Mouse (Mus musculus) intestine, embryonic 15.5 days (tissue): ENCODE results near the gene BC003965. TPM values are rescaled to one million over a fixed set of nuclear protein-coding genes. Genes with fewer than 3 reads are reported as not detected.
A peak's percentile ranks its signal among the peaks of the same experiment; 100 is the strongest.

ENCODE experiments used
- ATAC-seq: fragments of 200-750 bp; cut with Nextera tagmentation; 2 replicates; pipeline ENCODE4 v1.8.0; 2017; ENCODE audit warnings: moderate TSS enrichment, moderate library complexity
- H3K27ac ChIP-seq: fragments of 300-500 bp; sonication (generic); 2 replicates; pipeline ENCODE4 v1.5.1; 2015; ENCODE audit warnings: mild to moderate bottlenecking, inconsistent platforms
- H3K27me3 ChIP-seq: fragments of 300-500 bp; sonication (generic); replicated peaks from 2 replicates; pipeline ENCODE4 v1.6.1; 2015; ENCODE audit warnings: inconsistent platforms
- H3K36me3 ChIP-seq: fragments of 300-500 bp; sonication (generic); 2 replicates; pipeline ENCODE4 v1.6.1; 2015; ENCODE audit warnings: inconsistent platforms
- H3K4me1 ChIP-seq: fragments of 300-500 bp; sonication (generic); replicated peaks from 2 replicates; pipeline ENCODE4 v1.6.1; 2015; ENCODE audit warnings: inconsistent platforms
- H3K4me2 ChIP-seq: fragments of 300-500 bp; sonication (generic); replicated peaks from 2 replicates; pipeline ENCODE4 v1.6.1; 2015; ENCODE audit warnings: mild to moderate bottlenecking, inconsistent platforms
- H3K4me3 ChIP-seq: fragments of 300-500 bp; sonication (generic); replicated peaks from 2 replicates; pipeline ENCODE4 v1.5.1; 2015; ENCODE audit warnings: inconsistent platforms
- H3K9ac ChIP-seq: fragments of 300-500 bp; sonication (generic); 2 replicates; pipeline ENCODE4 v1.6.1; 2015; ENCODE audit warnings: inconsistent platforms
- H3K9me3 ChIP-seq: fragments of 300-500 bp; sonication (generic); 2 replicates; pipeline ENCODE4 v1.6.1; 2016; ENCODE audit warnings: inconsistent platforms
- WGBS: fragments of 180-500 bp; shearing (Covaris S2); methylation state at CpG from one replicate; pipeline ENCODE4 v1.1.7; 2015; 5-methylcytosine and 5-hydroxymethylcytosine counted together
- polyA plus RNA-seq: library from polyadenylated mRNA; unstranded; fragments of >200 nt; fragmentation: Nextera tagmentation; extraction: Ambion mirVana; gene quantifications from 2 replicates; pipeline ENCODE4 v1.2.1, GENCODE M21; 2015

BC003965 gene
- polyA plus RNA-seq = 37.4 and 39.5 TPM in 2 replicates

GRCm38 (mm10) chr17:25184129-25184691 lies at the start of gene BC003965:
BC003965 (plus strand) TSS chr17:25184554.
- H3K9ac ChIP-seq = peak within 1 kb of the TSS; percentile 87
- WGBS = under 1% methylated on average over 50 of the region's 50 CpGs
- H3K36me3 ChIP-seq = no peaks in the 10 kb centered on the region
- peaks cover 15% of the 10 kb centered on the region for H3K4me1 ChIP-seq
- H3K9me3 ChIP-seq = no peaks in the 10 kb centered on the region
- ATAC-seq = peak; percentile 90
- peak within 1 kb of the TSS; percentile 96 for H3K4me2 ChIP-seq
- peak within 1 kb of the TSS; percentile 91 for H3K27ac ChIP-seq
- H3K27me3 ChIP-seq = no peaks in the 10 kb centered on the region
- peak within 1 kb of the TSS; percentile 89 for H3K4me3 ChIP-seq

DNA sequence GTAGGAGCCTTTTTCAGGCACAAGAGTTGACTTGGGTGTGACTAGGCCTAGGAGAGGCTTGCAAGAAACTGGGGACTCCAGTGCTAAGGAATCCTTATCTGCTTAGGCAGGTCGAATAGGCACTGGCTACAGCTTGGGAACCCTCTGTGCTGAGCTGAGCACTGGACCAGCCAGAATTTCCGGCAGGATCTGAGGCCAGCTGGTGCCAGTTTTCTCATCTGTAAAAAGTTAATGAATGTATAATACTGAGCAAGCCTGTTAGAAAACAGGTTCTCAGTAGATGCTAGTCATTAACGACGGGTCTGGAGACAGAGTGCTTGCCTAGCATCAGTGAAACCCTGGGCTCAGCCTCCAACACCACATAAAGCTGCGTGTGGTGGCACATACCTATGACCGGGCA lies 48.7 kb upstream of the BC003965 start:
- 89% methylated on average over 6 of the region's 6 CpGs for WGBS
- Histone ChIP-seq H3K9ac (no peak overlapping the region), H3K27me3 (no peaks in the 10 kb centered on the region), H3K36me3 (no peaks in the 10 kb centered on the region), H3K27ac (no peak overlapping the region), H3K4me1 (peaks cover 10% of the 10 kb centered on the region), H3K4me2 (no peak overlapping the region), H3K9me3 (no peaks in the 10 kb centered on the region), H3K4me3 (no peak overlapping the region)
- ATAC-seq = no peak

DNA sequence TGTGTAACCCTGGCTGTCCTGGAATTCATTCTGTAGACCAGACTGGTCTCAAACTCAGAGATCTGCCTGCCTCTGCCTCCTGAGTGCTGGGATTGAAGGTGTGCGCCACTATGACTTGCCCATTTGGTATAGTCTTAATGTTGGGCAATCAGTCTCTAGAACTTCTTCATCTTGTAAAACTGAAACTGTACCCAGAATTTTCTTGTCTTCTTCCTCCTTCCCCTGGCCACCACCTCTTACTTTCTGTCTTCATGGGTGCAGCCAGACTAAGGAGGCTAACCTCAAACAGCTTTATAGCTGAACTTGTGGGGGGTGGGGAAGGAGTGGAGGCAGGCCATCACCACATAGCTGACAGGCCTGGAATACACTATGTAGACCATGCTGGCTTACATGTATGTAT lies 45.6 kb upstream of the BC003965 start:
- Histone ChIP-seq H3K4me1 (peaks cover 11% of the 10 kb centered on the region), H3K4me2 (no peak overlapping the region), H3K9me3 (no peaks in the 10 kb centered on the region), H3K9ac (no peak overlapping the region), H3K4me3 (no peak overlapping the region), H3K27me3 (no peaks in the 10 kb centered on the region), H3K36me3 (no peaks in the 10 kb centered on the region), H3K27ac (no peak overlapping the region)
- no peak for ATAC-seq
- 100% methylated on average over 1 of the region's 1 CpGs for WGBS

DNA sequence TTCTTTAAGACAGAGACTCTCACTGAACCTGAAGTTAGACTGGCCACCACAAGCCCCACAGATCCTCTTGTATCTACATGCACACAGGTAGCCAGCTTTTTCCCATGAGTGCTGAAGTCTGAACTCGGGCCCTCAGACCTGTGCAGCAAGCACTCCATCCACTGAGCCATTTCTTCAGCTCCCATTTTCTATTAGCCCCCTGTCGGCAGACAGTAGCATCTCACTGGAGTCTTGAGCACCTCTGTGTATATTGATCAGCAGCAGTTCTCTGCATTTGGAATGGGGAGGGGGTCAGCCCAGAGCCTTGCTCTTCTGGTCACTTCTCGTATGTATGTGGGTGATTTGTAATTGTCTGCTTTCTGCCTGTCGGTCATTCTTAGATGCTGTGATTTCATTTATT lies 44.4 kb upstream of the BC003965 start:
- Histone ChIP-seq H3K4me2 (no peak overlapping the region), H3K4me1 (0 out of 2 replicates have a peak, but pooled peaks cover 2% of the 10 kb centered on the region), H3K9ac (no peak overlapping the region), H3K9me3 (no peaks in the 10 kb centered on the region), H3K27ac (no peak overlapping the region), H3K27me3 (no peaks in the 10 kb centered on the region), H3K4me3 (no peak overlapping the region), H3K36me3 (no peaks in the 10 kb centered on the region)
- ATAC-seq = no peak
- 63% methylated on average over 4 of the region's 4 CpGs for WGBS

- Histone ChIP-seq H3K27me3 (no peaks in the 10 kb centered on the region), H3K4me3 (no peak within 1 kb of the TSS), H3K36me3 (0 out of 2 replicates have a peak, but pooled peaks cover 8% of the 10 kb centered on the region), H3K4me2 (no peak within 1 kb of the TSS), H3K27ac (no peak within 1 kb of the TSS), H3K9ac (no peak within 1 kb of the TSS), H3K9me3 (no peaks in the 10 kb centered on the region), H3K4me1 (peaks cover 3% of the 10 kb centered on the region; the same call in 1 of the 2 replicates)
- ATAC-seq = no peak
- 89% methylated on average over 1 of the region's 1 CpGs for WGBS
Observed at GRCm38 (mm10) chr17:25162161-25162560, 22.2 kb upstream of the BC003965 start, which contains the start of gene Ccdc154. Ccdc154 (plus strand) TSS chr17:25162461.

GRCm38 (mm10) chr17:25163387-25163786 lies 21.0 kb upstream of the BC003965 start:
- Histone ChIP-seq H3K4me2 (no peak overlapping the region), H3K4me1 (peaks cover 5% of the 10 kb centered on the region; the same call in 1 of the 2 replicates), H3K27ac (no peak overlapping the region), H3K36me3 (0 out of 2 replicates have a peak, but pooled peaks cover 6% of the 10 kb centered on the region), H3K4me3 (no peak overlapping the region), H3K9ac (no peak overlapping the region), H3K27me3 (no peaks in the 10 kb centered on the region), H3K9me3 (no peaks in the 10 kb centered on the region)
- no peak for ATAC-seq
- WGBS = 73% methylated on average over 7 of the region's 7 CpGs

DNA sequence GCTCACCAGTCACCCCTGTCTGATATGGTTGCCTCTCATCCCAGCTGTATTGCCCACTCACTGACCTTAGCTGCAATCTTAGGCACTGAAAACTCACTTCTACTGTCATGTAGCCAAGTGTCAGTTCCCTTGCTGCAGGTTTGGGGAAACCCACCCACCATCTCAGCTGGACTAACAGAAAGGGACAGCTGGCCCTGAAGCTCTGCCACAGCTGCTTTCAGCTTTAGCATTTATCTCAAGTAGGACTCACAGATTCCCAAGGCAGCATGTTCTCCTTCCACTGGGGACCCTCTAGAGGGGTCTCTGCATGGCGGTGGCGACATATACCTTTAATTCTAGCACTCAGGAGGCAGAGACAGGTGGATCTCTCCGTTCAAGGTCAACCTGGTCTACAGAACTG lies 19.6 kb upstream of the BC003965 start:
- no peak overlapping the region for H3K27ac ChIP-seq

GRCm38 (mm10) chr17:25165970-25166671 lies 18.2 kb upstream of the BC003965 start:
- no peaks in the 10 kb centered on the region for H3K27me3 ChIP-seq
- 32% methylated on average over 6 of the region's 6 CpGs for WGBS
- H3K4me2 ChIP-seq = no peak overlapping the region
- H3K4me1 ChIP-seq = peaks cover 5% of the 10 kb centered on the region; the same call in 1 of the 2 replicates
- H3K9me3 ChIP-seq = no peaks in the 10 kb centered on the region
- no peak overlapping the region for H3K27ac ChIP-seq
- ATAC-seq = peak; percentile 65
- no peak overlapping the region for H3K4me3 ChIP-seq
- H3K36me3 ChIP-seq = 0 out of 2 replicates have a peak, but pooled peaks cover 3% of the 10 kb centered on the region
- H3K9ac ChIP-seq = no peak overlapping the region

More for the DNA sequence above, 19.6 kb upstream of the BC003965 start:
- Histone ChIP-seq H3K9me3 (no peaks in the 10 kb centered on the region), H3K4me2 (no peak overlapping the region), H3K9ac (no peak overlapping the region), H3K36me3 (0 out of 2 replicates have a peak, but pooled peaks cover 6% of the 10 kb centered on the region), H3K4me1 (peaks cover 5% of the 10 kb centered on the region; the same call in 1 of the 2 replicates), H3K4me3 (no peak overlapping the region), H3K27me3 (no peaks in the 10 kb centered on the region)
- no peak for ATAC-seq
- WGBS = 87% methylated on average over 3 of the region's 3 CpGs

DNA sequence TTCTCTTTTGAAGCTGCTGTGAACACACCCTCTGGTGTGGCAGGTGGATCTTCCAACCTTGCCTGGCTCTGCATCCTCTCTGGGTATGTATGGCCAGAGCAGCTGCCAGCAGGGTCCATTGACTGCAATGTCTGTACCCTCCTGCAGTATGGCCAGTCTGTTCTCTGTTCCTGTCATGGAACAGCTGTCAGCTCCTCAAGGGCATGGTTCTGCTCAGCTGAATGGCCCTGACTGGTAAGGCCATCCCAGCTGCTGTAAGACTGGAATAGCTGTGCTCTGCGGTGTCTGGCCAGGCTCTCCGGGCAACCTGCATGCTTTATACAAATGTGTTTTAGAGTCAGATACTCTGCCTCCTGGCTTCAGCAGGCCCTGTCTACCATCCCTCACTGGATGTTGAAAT lies 14.6 kb upstream of the BC003965 start:
- H3K36me3 ChIP-seq = no peaks in the 10 kb centered on the region
- H3K27me3 ChIP-seq = no peaks in the 10 kb centered on the region
- H3K27ac ChIP-seq = no peak overlapping the region
- no peak overlapping the region for H3K9ac ChIP-seq
- H3K9me3 ChIP-seq = no peaks in the 10 kb centered on the region
- no peak overlapping the region for H3K4me2 ChIP-seq
- no peak for ATAC-seq
- 80% methylated on average over 2 of the region's 2 CpGs for WGBS
- H3K4me3 ChIP-seq = no peak overlapping the region
- peaks cover 5% of the 10 kb centered on the region; the same call in 1 of the 2 replicates for H3K4me1 ChIP-seq

- 79% methylated on average over 3 of the region's 3 CpGs for WGBS
- no peaks in the 10 kb centered on the region for H3K27me3 ChIP-seq
- H3K36me3 ChIP-seq = no peaks in the 10 kb centered on the region
- H3K9ac ChIP-seq = no peak overlapping the region
- H3K4me1 ChIP-seq = peaks cover 6% of the 10 kb centered on the region; the same call in 1 of the 2 replicates
- no peaks in the 10 kb centered on the region for H3K9me3 ChIP-seq
- no peak overlapping the region for H3K4me3 ChIP-seq
- no peak overlapping the region for H3K27ac ChIP-seq
- no peak overlapping the region for H3K4me2 ChIP-seq
- ATAC-seq = no peak
Observed at GRCm38 (mm10) chr17:25172558-25172957, 11.8 kb upstream of the BC003965 start.

DNA sequence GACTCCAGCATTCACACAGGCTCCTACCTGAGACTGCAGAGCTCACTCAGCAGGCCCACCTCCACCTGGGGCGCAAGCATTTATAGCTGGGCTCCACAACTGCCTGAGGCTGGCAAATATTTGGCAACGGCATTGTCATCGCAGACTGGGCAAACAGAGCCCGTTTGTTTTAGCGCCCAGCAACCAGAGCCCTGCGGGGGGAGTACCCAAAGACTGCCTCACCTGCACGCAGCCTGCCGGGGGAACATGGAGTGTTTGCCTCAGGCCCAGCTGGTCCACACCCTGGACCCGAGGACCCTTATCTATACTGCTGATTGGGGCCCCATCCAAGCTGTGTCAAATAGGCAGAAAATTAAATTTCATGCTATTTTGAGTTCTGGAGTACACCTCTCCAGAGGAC lies 8.9 kb upstream of the BC003965 start, which contains the start of gene Gm38655:
TSS of gene Gm38655 (minus strand) at position 61 of the 400 bp plus-strand sequence.
- Histone ChIP-seq H3K9me3 (no peaks in the 10 kb centered on the region), H3K4me3 (no peak within 1 kb of the TSS), H3K36me3 (no peaks in the 10 kb centered on the region), H3K27me3 (no peaks in the 10 kb centered on the region), H3K9ac (no peak within 1 kb of the TSS), H3K4me2 (no peak within 1 kb of the TSS), H3K4me1 (peaks cover 6% of the 10 kb centered on the region; the same call in 1 of the 2 replicates), H3K27ac (no peak within 1 kb of the TSS)
- WGBS = 59% methylated on average over 9 of the region's 9 CpGs
- ATAC-seq = peak; percentile 80; the same call in 1 of the 2 replicates

- H3K27ac ChIP-seq = no peak overlapping the region
- H3K4me3 ChIP-seq = 0 out of 2 replicates have a peak overlapping the region, but pooled peaks have one; percentile 89
- H3K27me3 ChIP-seq = no peaks in the 10 kb centered on the region
- H3K4me2 ChIP-seq = peak overlapping the region; percentile 70
- H3K4me1 ChIP-seq = peaks cover 14% of the 10 kb centered on the region
- 0 out of 2 replicates have a peak overlapping the region, but pooled peaks have one; percentile 28 for H3K9ac ChIP-seq
- ATAC-seq = no peak
- H3K36me3 ChIP-seq = no peaks in the 10 kb centered on the region
- H3K9me3 ChIP-seq = no peaks in the 10 kb centered on the region
Observed at GRCm38 (mm10) chr17:25183232-25183631, 1.1 kb upstream of the BC003965 start.
